Mouse (Mus musculus): ENCODE data around the gene Tmem45a.

Gene Tmem45a

DNA sequence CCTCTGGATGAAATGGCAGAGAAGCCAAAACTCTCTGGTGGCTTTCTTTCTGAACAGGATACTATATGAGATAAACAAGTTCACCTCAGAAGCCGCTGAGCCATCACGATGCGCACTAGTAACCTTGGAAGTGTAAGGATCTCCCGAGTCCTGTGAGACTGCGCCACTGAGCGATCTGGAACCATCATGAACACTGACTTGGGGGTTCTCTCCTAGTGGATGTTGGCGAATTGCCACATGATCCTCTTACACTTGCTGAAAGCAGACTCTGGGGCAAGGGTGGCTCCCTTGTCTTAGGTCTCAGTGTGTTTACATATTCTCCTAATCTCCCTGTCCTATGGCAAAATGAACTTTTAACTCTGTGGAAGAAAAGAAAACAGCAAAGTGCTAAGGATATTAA, 85.0 kb downstream of the Tmem45a start:
- in situ Hi-C loops (cut with MboI; ENCODE audit: low pct_unique_long_range_greater_than_20kb in 1 of 2, low sequenced_read_pairs in 2 of 2, unreplicated experiment in 1 of 2), result loop anchor here (10.0 kb wide), 1 partner anchor 114 kb away; no protein-coding TSS in a partner anchor

DNA sequence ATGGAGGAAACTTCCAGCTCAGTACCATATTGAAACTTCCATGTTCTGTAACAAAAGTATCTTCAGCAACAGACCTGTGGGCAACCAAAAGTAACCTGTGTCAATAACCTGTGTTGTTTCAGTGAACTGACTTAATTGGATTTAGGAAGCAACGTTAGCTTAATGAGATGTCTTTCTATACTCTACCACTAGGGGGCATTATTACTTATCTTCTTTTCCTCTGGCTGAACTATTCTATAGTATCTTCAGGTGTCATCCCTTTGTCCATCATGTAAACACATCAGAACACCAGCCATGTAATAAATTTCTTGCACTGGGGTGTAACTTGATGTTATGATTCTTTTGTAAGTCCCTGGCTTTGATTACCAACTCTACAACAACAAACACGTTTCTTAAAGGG, 85.5 kb downstream of the Tmem45a start:
- in situ Hi-C loops (cut with MboI; ENCODE audit: low pct_unique_long_range_greater_than_20kb in 1 of 2, low sequenced_read_pairs in 2 of 2, unreplicated experiment in 1 of 2), result loop anchor here (10.0 kb wide), 1 partner anchor 114 kb away; no protein-coding TSS in a partner anchor

DNA sequence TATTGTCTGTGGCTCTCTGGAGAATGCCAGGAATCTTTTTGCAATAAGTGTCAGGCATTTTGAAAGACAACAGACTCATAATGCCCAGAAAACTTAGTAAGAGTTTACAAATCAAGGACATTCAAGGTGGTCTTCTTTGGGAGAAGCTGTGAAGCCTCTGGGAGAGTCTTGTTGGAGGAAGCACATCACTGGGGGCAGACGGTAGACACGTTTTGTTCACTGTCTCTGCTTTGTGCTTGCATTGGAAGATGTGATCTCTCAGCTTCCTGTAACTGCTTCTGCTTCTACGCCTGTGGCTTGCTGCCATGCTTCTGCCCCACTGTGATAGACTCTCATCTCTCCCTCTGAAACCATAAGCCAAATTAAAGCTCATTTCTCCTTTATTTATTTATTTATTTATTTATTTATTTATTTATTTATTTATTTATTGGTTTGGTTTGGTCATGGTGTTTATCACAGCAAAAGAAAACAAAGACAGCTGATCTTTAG, 86.4 kb downstream of the Tmem45a start:
- in situ Hi-C loops (cut with MboI; ENCODE audit: low pct_unique_long_range_greater_than_20kb in 1 of 2, low sequenced_read_pairs in 2 of 2, unreplicated experiment in 1 of 2), result loop anchor here (10.0 kb wide), 1 partner anchor 115 kb away; no protein-coding TSS in a partner anchor

DNA sequence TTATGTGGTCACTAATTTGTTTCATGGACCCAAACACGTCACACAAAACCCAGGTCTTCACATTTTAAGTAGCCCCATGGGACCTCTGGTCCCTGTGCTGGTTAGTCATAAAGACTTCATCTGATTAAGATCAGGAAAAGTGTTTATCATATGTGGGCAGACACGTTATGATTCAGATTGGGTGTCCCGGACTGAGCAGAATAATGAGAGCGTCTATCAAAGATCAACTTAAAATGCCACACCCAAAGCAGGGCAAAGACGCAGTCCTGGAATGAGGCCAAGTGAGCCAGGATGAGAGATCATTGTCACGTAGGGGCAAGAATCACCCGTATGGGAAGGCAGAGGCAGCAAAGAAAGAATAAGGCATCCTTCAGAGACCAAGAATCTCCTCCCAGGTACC, 87.1 kb downstream of the Tmem45a start:
- in situ Hi-C loops (cut with MboI; ENCODE audit: low pct_unique_long_range_greater_than_20kb in 1 of 2, low sequenced_read_pairs in 2 of 2, unreplicated experiment in 1 of 2), result no loop called here

DNA sequence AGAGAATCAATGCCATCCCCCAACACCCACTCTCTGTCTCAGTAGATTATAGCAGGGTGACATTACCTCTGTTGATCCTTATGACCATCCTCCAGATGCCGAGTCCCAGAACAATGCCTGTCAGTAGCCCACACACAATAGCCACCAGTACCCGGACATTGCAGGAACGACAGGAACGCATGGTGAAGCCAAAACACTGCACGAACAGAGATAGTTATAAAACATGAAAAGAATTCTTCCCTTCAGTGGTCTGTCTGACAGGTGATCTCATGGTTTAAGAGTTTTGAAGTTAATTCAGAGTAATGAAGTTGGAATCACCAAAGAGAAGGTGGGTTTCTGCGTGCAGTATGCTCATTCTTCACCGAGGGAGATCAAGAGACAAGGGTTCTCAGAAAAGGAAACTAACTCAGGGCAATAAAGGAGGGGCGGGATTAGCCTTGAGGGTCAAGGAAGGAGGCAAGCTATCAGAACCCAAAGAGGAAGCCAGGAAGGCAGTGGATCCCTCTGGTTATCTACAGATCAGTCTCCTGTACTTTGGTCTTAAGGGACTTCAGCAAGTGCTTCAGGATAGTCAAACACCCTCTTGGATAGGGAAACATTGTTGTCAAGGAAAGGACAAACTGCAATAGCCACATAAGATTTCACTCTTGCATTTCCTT, 90.4 kb downstream of the Tmem45a start, which contains the start of gene Adgrg7:
TSS of gene Adgrg7 (minus strand) at position 375 of the 659 bp plus-strand sequence.
- in situ Hi-C loops (cut with MboI; ENCODE audit: low pct_unique_long_range_greater_than_20kb in 1 of 2, low sequenced_read_pairs in 2 of 2, unreplicated experiment in 1 of 2), result no loop called here

DNA sequence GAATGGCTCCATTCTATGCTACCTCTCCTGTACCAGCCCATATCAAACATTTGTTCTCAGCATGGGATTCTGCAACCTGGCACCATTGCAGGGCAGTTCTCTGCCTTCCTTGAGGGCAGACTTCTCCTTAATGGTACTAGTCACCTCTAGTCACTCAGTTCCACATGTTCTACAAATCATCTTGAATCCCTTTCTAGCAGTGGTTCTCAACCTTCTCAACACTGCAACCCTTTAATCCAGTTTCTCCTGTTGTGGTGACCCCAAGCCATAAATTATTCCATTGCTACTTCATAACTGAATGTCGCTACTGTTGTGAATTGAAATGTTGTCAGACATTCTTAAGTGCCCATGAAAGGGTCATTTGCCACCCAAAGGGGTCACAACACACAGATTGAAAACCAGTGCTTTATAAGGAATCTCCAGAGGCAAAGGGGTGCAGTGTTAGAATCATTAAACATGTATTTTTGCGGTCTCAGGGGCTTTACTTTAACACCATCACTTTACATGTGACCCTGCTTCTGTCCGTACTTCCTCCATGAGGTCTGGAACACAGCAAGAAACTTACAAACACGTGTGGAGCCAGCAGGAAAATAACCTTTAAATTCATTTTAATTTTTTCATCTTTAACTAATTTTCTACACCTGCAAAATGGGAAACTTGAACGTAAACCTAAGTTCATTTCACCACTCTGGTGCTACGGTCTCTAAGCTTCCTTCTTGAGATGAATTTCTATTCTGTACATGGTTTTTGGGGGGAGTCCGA, 91.4 kb downstream of the Tmem45a start:
- in situ Hi-C loops (cut with MboI; ENCODE audit: low pct_unique_long_range_greater_than_20kb in 1 of 2, low sequenced_read_pairs in 2 of 2, unreplicated experiment in 1 of 2), result no loop called here

DNA sequence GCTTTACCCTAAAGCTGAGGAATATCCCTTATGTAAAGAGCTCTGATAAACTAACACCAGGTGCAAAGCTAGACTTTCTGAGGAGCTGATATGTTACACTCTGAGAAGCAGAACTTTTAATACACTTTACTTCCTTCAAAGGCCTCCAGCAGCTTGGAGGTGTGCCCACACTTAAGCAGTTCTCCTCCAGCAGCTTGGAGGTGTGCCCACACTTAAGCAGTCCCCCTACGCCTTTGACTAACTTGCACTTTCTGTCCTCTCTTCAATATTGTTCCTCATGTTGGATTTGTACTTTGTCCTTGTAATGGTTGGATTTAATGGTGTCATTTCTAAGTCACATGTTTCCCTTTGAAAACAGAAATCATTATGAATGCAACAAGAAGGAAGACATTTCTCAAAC, 92.2 kb downstream of the Tmem45a start:
- in situ Hi-C loops (cut with MboI; ENCODE audit: low pct_unique_long_range_greater_than_20kb in 1 of 2, low sequenced_read_pairs in 2 of 2, unreplicated experiment in 1 of 2), result no loop called here

DNA sequence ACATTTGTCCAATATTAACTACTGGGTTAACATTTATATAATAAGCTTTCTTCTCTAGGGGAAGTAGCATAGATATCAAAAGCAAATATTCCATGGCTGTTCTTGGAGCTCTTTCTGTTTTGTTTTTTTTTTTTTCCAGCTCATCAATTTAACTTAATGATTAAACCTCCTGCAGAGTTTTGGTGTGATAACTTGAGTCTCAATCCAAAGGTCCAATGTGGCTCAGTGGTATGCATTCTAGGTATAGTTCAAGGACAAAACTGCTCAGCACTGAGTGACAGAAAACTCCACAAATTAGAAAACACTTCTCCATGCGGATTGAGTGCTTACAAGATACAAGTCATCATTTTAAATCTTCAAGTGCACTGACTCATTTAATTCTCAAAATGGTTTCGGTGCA, 100.0 kb downstream of the Tmem45a start:
- in situ Hi-C loops (cut with MboI; ENCODE audit: low pct_unique_long_range_greater_than_20kb in 1 of 2, low sequenced_read_pairs in 2 of 2, unreplicated experiment in 1 of 2), result no loop called here

DNA sequence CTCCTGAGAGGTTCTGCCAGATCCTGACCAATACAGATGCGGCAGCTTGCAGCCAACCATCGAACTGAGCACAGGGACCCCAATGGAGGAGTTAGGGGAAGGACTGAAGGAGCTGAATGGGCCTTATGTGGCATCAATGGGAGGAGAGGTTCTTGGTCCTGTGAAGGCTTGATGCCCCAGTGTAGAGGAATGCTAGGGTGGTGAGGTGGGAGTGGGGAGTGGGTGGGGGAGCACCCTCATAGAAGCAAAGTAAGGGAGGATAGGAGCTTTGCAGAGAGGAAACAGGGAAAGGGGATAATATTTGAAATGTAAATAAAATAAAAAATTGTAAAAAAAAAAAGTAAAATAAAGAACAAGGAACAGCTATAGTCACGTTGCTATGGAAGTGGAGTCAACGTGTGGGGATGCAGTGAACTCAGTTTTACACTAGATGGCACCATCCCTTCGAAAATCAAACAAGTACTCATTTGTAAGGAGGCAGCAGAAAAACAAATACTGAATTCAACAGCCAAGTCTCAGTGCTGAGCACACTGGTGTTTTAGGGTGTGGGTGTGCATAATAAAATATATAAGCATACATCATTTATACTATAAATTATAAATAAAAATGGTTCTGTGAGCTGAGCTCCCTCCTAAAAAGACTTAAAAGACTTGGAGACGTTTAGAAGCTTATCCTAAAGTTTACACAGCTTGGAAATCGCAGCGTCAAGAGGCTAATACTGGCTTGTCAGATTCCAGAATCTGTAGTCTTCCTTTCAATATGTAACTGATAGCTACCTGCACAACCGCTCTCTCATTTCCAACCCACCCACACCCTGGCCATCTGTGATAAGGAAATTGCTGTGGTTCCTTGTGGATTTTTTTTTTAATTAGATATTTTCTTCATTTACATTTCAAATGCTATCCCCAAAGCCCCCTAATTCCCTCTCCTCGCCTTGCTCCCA, 114.5 kb downstream of the Tmem45a start:
- in situ Hi-C loops (cut with MboI; ENCODE audit: low pct_unique_long_range_greater_than_20kb in 1 of 2, low sequenced_read_pairs in 2 of 2, unreplicated experiment in 1 of 2), result loop anchor here (5.0 to 25.0 kb wide), 3 partner anchors 146 to 316 kb away; no protein-coding TSS in a partner anchor

All from mouse embryonic stem cell (cell line).